Mouse (Mus musculus) G1E (cell line): ENCODE results near the gene 4921509C19Rik. TPM values are rescaled to one million over a fixed set of nuclear protein-coding genes. Genes with fewer than 3 reads are reported as not detected.
"Not testable (repeated sequence)": the region's sequence is repeated elsewhere in the genome, so short reads cannot be mapped to it uniquely, and the experiment has no call there.

Experiments used
- ATAC-seq: 2 replicates; pipeline ENCODE4 v1.8.0; 2016; ENCODE audit warnings: mild to moderate bottlenecking; ENCODE audit not compliant: insufficient number of reproducible peaks, poor library complexity, low FRiP score, severe bottlenecking; ENCODE audit errors: extremely low read depth
- DNase-seq: peaks from one replicate; pipeline ENCODE4 v3.0.0; 2012; ENCODE audit warnings: low spot score
- H3K27me3 ChIP-seq: 2 replicates; pipeline ENCODE4 v1.6.1; 2012; ENCODE audit warnings: mild to moderate bottlenecking, low read length, inconsistent platforms; ENCODE audit not compliant: insufficient read depth
- H3K36me3 ChIP-seq: replicated peaks from 2 replicates; pipeline ENCODE3; 2012; ENCODE audit warnings: mild to moderate bottlenecking, inconsistent platforms
- H3K4me1 ChIP-seq: 2 replicates; pipeline ENCODE4 v1.6.1; 2012; ENCODE audit warnings: low read depth, low read length, inconsistent platforms, mixed read lengths; ENCODE audit not compliant: insufficient read depth
- H3K4me3 ChIP-seq: 2 replicates; pipeline ENCODE4 v1.5.1; 2012; ENCODE audit warnings: low read depth, mild to moderate bottlenecking, inconsistent platforms, low read length, moderate library complexity, mixed read lengths
- H3K9me3 ChIP-seq: replicated peaks from 2 replicates; pipeline ENCODE4 v1.6.1; 2012; ENCODE audit warnings: inconsistent platforms
- CTCF ChIP-seq: IDR thresholded peaks from 2 replicates; pipeline ENCODE4 v1.5.1; 2012; ENCODE audit warnings: low read depth, low read length, inconsistent platforms, mixed read lengths
- GATA1 ChIP-seq: IDR thresholded peaks from 2 replicates; pipeline ENCODE4 v1.6.1; 2012; ENCODE audit warnings: borderline replicate concordance, low read length, inconsistent platforms, mixed read lengths
- GATA2 ChIP-seq: IDR thresholded peaks from 2 replicates; pipeline ENCODE4 v1.6.1; 2012; ENCODE audit warnings: low read depth, low read length, inconsistent platforms, borderline replicate concordance
- POLR2AphosphoS5 ChIP-seq: IDR thresholded peaks from 2 replicates; pipeline ENCODE4 v1.6.1; 2012; ENCODE audit warnings: low read depth, low read length, inconsistent platforms; ENCODE audit not compliant: insufficient replicate concordance
- TAL1 ChIP-seq: conservative IDR thresholded peaks from 2 replicates; pipeline ENCODE4 v1.6.1; 2012; ENCODE audit warnings: low read depth, low read length, inconsistent platforms, mixed read lengths
- polyA plus RNA-seq: library from polyadenylated mRNA; stranded (reverse); fragments of >175 nt; gene quantifications from 2 replicates; pipeline ENCODE4 v1.2.3, GENCODE M21; 2012
- total RNA-seq, 2 experiments: library from RNA; stranded (forward) in 1 of 2; stranded (reverse) in 1 of 2; fragments of 200-1000 nt in 1 of 2; fragments of >200 nt in 1 of 2; fragmentation: Nextera tagmentation in 1 of 2; gene quantifications; 2 replicates each; pipeline ENCODE4 v1.2.3; 2014 to 2017

Gene 4921509C19Rik
- total and polyA plus RNA-seq, 3 experiments, result 0.16 TPM; not detected in 2

DNA sequence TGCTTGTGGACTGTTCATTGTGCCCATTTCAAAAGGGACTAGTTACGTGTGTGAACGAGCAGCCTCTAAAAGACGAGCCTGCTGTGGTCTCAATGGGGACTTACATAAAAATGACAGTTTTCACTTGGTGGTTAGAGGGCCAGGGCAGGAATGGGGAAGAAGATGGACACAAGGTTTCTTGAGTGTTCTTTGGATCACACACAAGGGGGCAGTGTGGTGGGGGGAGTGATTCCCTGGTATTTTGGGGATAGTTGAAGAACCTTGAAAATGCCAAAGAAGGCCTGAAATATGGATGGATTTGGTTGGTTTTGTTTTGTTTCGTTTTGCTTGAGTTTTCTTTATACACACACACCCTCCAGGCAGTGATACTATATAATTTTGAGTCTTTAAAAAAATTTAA lies 28.3 kb upstream of the 4921509C19Rik start:
- Histone ChIP-seq H3K27me3 (no peaks in the 10 kb centered on the region), H3K4me3 (no peak overlapping the region), H3K36me3 (peaks cover 84% of the 10 kb centered on the region), H3K9me3 (no peaks in the 10 kb centered on the region), H3K4me1 (peaks cover 15% of the 10 kb centered on the region)
- TF ChIP-seq CTCF, result no peak
- no peak for TF ChIP-seq POLR2AphosphoS5
- TF ChIP-seq GATA1, result no peak
- TF ChIP-seq TAL1, result no peak
- no peak for TF ChIP-seq GATA2
- ATAC-seq, result no peak
- no peak for DNase-seq

DNA sequence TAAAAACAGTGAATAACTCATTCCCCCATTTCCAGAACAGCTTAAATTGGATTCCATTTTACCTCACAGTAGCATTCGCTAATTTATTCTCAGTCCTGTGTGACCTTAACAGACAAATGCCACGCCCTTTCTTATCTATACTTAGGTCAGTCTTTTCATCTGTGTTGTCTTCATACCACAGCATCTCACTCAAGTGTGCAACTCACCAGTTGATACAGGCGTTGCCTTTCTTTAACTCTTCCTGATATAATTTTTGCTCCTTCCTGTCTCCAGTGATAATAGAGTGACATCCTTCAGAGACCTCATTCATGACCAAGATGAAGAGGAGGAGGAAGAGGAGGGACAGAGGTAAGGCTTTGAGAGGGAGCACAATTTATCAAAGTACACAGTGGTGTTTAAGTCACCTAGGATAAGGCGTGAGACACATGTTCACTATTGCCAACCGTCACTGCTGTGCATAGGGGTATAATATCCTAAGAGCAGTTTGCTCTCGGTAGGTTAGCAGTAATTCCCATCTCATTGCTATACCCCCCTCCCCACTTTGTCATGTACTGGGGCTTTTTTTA lies 24.6 kb upstream of the 4921509C19Rik start:
- peaks cover 86% of the 10 kb centered on the region for H3K36me3 ChIP-seq
- no peaks in the 10 kb centered on the region for H3K9me3 ChIP-seq
- no peaks in the 10 kb centered on the region for H3K27me3 ChIP-seq
- ATAC-seq (peak; percentile 78), DNase-seq (no peak)
- no peak overlapping the region for H3K4me3 ChIP-seq
- TF ChIP-seq GATA1 (no peak), GATA2 (no peak), POLR2AphosphoS5 (no peak), CTCF (no peak), TAL1 (no peak)
- H3K4me1 ChIP-seq, result peaks cover 34% of the 10 kb centered on the region

DNA sequence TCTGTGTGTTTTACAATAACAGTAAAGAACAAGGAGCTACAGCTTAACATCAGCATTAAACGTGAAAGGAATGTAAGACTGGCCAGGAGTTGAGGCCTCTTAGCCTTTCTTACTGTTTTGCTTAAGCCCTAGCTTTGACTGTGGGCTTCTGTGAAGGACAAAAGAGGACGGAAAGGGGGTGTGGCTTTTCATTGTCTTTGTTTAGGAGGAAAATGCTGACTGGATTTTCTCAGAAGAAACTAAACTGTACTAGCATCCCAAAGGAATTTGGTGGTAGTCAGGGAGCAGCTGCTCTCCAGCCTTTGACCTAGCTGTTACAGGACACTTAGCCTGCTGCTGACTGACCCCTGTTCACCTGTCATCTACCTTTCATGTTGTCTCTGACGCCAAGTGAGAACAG lies 22.4 kb upstream of the 4921509C19Rik start:
- peaks cover 67% of the 10 kb centered on the region for H3K36me3 ChIP-seq
- no peak for DNase-seq
- H3K4me1 ChIP-seq, result peaks cover 44% of the 10 kb centered on the region
- no peak overlapping the region for H3K4me3 ChIP-seq
- H3K27me3 ChIP-seq, result no peaks in the 10 kb centered on the region
- H3K9me3 ChIP-seq, result no peaks in the 10 kb centered on the region
- ATAC-seq, result no peak
- no peak for TF ChIP-seq CTCF
- no peak for TF ChIP-seq GATA1
- TF ChIP-seq GATA2, result no peak
- TF ChIP-seq TAL1, result no peak
- TF ChIP-seq POLR2AphosphoS5, result no peak

DNA sequence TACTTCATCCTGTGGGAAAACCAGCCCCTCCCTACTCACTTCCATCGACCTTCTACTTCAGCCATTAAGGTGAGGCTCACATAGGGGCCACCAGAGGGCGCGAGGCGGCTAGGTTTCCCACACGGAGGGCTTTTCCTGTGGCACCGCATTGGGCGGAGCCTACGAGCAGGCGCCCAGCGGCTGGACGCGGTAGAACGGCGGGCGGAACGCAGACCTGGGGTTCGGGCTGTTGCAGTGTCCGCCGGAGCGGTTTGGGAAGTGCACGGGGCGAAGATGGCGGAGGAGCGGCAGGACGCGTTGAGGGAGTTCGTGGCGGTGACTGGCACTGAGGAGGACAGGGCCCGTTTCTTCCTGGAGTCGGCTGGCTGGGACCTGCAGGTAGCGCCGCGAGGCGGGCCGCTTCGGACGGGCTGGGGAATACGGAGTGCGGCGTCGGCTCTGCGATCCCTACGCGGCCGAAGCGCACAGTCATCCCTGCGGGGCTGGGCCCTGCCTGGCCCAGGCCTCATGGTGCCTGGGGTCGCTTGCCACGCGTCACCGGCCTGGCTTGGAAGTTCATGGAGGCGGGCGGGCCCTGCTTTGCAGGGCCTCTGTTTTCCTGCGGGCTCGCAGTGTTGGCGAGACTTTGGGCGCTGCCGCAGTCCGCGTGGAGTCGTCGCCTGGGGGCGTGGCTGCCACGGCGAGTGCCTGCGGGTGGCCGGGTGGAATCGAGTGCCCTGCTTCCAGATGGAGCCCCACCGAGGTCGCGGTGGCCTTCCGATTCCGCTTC lies 18.3 kb upstream of the 4921509C19Rik start, which contains the start of gene Nsfl1c:
Gene Nsfl1c, plus strand, starts transcription at position 148 of the 769 bp plus-strand sequence.
- H3K36me3 ChIP-seq, result peaks cover 30% of the 10 kb centered on the region
- H3K27me3 ChIP-seq, result peaks cover 18% of the 10 kb centered on the region
- H3K9me3 ChIP-seq, result no peaks in the 10 kb centered on the region
- DNase-seq (peak; percentile 79), ATAC-seq (peak; percentile 86)
- TF ChIP-seq CTCF (peak; percentile 32; the same call in 1 of the 2 replicates), GATA2 (no peak)
- H3K4me3 ChIP-seq, result peak within 1 kb of the TSS; percentile 97
- H3K4me1 ChIP-seq, result peaks cover 30% of the 10 kb centered on the region

DNA sequence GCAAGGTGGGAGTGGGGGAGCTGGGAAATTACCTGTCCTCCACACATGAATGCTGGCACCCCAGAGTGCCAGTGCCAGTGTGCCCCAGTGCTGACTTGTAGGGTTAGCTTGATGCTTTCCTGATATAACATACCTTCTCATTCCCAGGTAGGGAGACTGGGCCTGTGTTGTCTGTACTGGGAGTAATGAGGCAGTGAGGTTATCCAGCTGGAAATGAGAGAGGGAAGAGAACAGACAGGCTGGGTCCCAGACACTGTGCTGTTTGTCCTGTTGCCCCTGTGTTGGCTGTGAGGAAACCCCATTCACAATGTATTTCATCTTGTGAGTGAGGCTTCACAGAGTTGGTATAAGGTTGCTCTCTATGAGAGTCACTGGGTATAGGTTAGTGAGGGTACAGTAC lies 10.5 kb upstream of the 4921509C19Rik start:
- Histone ChIP-seq H3K9me3 (no peaks in the 10 kb centered on the region), H3K27me3 (peaks cover 42% of the 10 kb centered on the region), H3K36me3 (no peaks in the 10 kb centered on the region), H3K4me1 (no peaks in the 10 kb centered on the region), H3K4me3 (no peak overlapping the region)
- no peak for ATAC-seq
- no peak for TF ChIP-seq GATA2
- TF ChIP-seq POLR2AphosphoS5, result no peak
- no peak for TF ChIP-seq GATA1
- no peak for TF ChIP-seq TAL1
- TF ChIP-seq CTCF, result no peak
- no peak for DNase-seq

DNA sequence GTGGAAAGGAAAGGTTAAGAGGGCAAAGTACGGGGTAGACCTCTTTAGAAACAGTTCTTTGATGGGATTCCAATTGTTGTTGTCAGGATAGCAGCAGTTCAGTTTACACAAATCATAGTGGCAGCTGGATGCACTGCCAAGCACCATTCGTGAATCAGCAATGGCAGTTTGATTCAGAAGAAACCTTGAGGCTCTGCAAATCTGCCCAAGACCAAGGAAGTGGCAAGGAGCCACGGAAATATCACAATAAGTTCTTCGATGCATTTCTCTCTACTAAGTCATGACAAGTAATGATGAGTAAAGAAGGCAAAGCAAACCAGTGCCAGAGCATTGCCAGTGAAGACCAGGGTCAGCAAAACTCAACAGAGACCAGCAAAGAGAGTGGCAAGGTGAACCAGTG lies 41.0 kb downstream of the 4921509C19Rik start:
- H3K36me3 ChIP-seq, H3K4me3 ChIP-seq, H3K27me3 ChIP-seq, H3K9me3 ChIP-seq, ATAC-seq, H3K4me1 ChIP-seq, DNase-seq: not testable (repeated sequence)

DNA sequence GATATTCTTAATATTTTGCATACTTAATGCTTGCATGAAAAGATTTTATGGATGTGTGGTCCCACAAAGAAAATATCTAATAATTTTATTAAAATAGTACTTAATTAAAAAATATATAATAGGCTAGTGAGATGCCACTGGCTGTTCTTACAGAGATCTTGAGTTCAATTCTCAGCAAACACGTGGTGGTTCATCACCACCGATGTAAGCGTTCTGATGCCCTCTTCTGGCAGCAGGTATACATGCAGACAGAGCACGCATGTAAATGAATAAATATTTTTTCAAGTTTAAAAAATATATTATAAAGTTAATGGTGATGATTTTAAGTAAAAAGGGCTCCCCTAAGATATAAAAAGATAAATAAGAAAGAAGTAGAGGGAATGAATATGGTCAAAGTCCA lies 41.8 kb downstream of the 4921509C19Rik start:
- not testable (repeated sequence) for H3K4me1 ChIP-seq, H3K9me3 ChIP-seq, H3K36me3 ChIP-seq, DNase-seq, H3K27me3 ChIP-seq, H3K4me3 ChIP-seq, ATAC-seq

Other genes with a start within 250 kb of the 4921509C19Rik start
- 104 and 128 TPM in 2 replicates for gene Nsfl1c, start 18.0 kb upstream of the 4921509C19Rik start, total RNA-seq (2014; fragmentation: Nextera tagmentation)
- gene Nsfl1c, start 18.0 kb upstream of the 4921509C19Rik start, total RNA-seq (2017), result 90.6 and 99.1 TPM in 2 replicates
- gene Nsfl1c, start 18.0 kb upstream of the 4921509C19Rik start, polyA plus RNA-seq, result 115 and 149 TPM in 2 replicates
- gene Fkbp1a, start 66.3 kb upstream of the 4921509C19Rik start, total RNA-seq (2014; fragmentation: Nextera tagmentation), result 86.3 and 96.4 TPM in 2 replicates
- gene Fkbp1a, start 66.3 kb upstream of the 4921509C19Rik start, total RNA-seq (2017), result 20.3 and 20.7 TPM in 2 replicates
- gene Fkbp1a, start 66.3 kb upstream of the 4921509C19Rik start, polyA plus RNA-seq, result 184 and 201 TPM in 2 replicates
- not detected in 2 replicates for gene Sdcbp2, start 96.5 kb upstream of the 4921509C19Rik start, total RNA-seq (2014; fragmentation: Nextera tagmentation)
- not detected in 2 replicates for gene Sdcbp2, start 96.5 kb upstream of the 4921509C19Rik start, total RNA-seq (2017)
- 0.04 and 0.06 TPM in 2 replicates for gene Sdcbp2, start 96.5 kb upstream of the 4921509C19Rik start, polyA plus RNA-seq
- not detected in 2 replicates for gene Snph, start 156.4 kb upstream of the 4921509C19Rik start, total RNA-seq (2014; fragmentation: Nextera tagmentation)
- gene Snph, start 156.4 kb upstream of the 4921509C19Rik start, total RNA-seq (2017), result 0.06 and 0.82 TPM in 2 replicates
- gene Snph, start 156.4 kb upstream of the 4921509C19Rik start, polyA plus RNA-seq, result not detected in 2 replicates
- not detected in 2 replicates for gene Rad21l, start 192.4 kb upstream of the 4921509C19Rik start, total RNA-seq (2014; fragmentation: Nextera tagmentation)
- gene Rad21l, start 192.4 kb upstream of the 4921509C19Rik start, total RNA-seq (2017), result not detected in 2 replicates
- not detected in 2 replicates for gene Rad21l, start 192.4 kb upstream of the 4921509C19Rik start, polyA plus RNA-seq
- not detected in 2 replicates for gene Tmem74b, start 225.9 kb upstream of the 4921509C19Rik start, total RNA-seq (2014; fragmentation: Nextera tagmentation)
- not detected in 2 replicates for gene Tmem74b, start 225.9 kb upstream of the 4921509C19Rik start, total RNA-seq (2017)
- not detected in 2 replicates for gene Tmem74b, start 225.9 kb upstream of the 4921509C19Rik start, polyA plus RNA-seq